Mouse (Mus musculus) megakaryocyte, embryonic 14.5 days (primary cell): ENCODE measurements around the gene Slc47a2.

Experiments used
- FLI1 ChIP-seq: IDR thresholded peaks from 2 replicates; pipeline ENCODE4 v1.6.1; 2012; ENCODE audit warnings: low read length, inconsistent platforms, mixed read lengths
- GATA1 ChIP-seq: IDR thresholded peaks from 3 replicates; pipeline ENCODE4 v1.6.1; 2012; ENCODE audit warnings: mixed read lengths, low read length, inconsistent platforms, borderline replicate concordance

DNA sequence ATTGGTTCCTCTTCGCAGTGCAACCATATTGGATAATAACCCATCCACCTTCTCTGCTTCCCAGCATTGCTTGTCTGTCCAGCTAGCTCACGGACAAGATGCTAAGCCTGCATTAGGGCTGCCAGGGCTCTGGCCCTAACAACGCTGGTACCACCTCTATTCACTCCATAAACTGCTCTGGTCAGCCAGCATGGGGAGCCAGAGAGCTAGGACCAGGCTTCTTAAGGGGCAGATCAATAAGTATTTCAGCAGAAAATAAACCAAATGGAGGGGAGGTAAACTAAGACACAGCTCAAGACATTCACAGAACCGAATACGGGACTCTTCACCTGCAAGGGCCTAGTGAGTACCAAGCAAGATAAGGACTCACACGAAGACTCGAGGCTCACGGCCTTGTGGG, 3.5 kb upstream of the Slc47a2 start:
- no peak for TF ChIP-seq GATA1
- no peak for TF ChIP-seq FLI1
